Mouse (Mus musculus): Measurements from ENCODE around the gene Exoc2. TPM values are rescaled to one million over a fixed set of nuclear protein-coding genes. Genes with fewer than 3 reads are reported as not detected.
A peak's percentile ranks its signal among the peaks of the same experiment; 100 is the strongest.

Gene Exoc2
- 10 to 100 TPM; 13.1 to 17.2 (median 15.6) TPM for total RNA-seq (2022)

DNA sequence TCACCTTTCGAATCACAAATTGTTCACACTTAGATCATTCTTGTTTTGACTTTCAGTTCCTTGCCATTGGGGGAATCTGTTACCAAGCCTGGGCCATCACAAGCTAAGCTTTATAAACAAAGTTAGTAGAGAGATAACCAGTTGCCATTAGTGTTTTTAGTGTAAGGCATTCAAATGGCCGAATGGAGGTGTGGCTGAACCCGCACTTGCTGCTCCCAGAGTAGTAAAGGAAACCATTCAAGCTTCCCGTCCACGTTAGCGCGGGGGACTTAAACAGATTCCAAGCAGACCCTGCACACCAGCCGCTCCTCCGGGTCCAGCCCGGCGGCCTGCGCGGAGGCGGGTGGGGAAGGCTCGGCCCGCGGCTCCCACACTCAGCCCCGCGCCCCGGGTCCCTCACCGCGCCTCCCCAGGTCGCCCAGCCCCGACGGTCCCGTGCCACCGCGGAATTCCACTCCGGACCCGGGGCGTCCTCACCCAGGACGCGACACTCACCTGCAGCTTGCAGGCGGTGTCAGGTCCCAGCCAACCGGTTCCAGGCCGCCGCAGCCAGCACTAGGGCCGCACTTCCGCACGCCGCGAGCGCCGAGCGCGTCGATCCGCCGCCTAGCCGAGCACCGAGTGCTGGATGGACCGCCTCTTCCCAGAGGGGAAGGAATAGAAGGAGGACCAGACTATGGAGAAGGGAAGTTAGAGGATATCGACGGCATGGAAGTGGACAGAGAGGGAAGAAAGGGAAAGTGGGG, at the start of gene Exoc2, which contains the start of gene Gm5447:
TSS of gene Exoc2 (minus strand) at position 593 of the 746 bp plus-strand sequence.
TSS of gene Gm5447 (plus strand) at position 704 of the 746 bp plus-strand sequence.
- peak; percentile 80 for DNase-seq (ENCODE audit: low spot score)

DNA sequence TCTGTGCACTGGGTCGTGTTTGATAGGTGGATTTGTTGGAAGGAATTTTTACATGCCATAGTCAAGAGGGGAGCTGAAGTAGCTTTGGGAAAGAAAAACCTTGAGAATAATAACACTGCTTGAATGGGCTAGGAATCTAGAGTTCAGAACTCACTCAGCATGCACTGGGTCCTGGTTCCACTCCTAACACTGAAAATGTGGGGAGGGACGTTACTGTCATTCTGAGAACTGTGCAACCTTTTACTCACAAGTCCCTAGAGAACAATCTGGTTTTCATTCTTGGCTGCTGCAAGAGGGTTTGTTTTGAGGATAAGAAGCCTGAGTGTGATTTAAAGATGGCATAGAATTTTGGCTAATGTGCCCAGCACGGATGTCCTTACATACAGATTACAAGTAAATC, 49.8 kb upstream of the Exoc2 start:
- DNase-seq (ENCODE audit: low spot score): no peak

DNA sequence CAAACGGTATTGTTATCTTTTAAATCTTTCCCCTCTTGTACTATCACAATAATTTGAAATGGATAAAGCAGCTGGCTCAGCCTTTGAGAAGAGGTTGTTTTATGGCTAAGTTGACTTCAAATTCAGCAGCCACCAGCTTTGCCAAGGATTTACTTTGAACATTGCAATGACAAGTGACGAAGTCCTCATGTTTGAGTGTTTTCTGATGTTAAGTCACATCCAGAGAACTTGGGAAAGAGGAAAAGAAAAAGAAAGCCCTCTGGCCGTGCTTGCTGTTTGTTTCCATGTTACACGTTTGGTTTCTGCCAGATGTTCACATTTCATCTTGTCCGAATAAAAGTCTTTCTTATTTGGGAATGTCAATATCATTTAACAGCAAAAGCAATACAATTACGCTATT, 48.0 kb upstream of the Exoc2 start:
- DNase-seq (ENCODE audit: low spot score): no peak

DNA sequence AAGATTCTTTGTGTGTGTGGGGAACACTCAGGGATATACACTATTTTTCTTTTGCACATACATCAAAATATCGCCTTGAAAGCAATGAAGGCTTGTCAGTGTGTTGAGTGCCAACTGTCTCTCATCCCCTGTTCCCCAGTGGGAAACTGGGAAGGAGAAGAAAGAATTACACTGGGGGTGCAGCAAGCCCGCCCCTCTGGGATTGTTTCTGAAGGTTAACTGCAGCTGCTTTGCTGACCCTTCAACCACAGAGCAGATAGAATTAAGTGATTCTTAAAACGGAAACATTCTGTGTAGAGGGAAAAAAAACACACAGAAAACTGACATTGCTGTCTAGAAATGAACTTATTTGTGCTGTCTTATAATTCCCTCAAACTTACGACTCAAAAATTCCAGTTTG, 47.6 kb upstream of the Exoc2 start:
- no peak for DNase-seq (ENCODE audit: low spot score)

DNA sequence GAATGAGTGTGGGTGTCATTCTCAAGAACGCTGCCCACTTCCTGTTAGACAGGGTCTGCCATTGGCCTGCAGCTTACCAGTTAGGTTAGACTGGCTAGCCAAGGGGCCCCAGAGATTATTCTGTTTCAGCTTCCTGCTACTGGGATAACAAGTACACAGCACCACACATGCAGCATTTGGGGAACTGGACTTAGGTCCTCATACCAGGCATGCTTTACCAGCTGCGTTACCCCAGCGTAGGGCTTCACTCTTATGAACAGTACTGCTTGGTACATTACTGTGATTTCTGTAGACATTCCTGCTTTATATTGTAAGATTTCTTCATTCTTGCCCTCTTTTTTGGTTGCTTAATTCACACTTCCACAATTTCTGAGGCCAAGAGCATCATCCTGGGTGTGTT, 43.7 kb upstream of the Exoc2 start:
- no peak for DNase-seq (ENCODE audit: low spot score)

DNA sequence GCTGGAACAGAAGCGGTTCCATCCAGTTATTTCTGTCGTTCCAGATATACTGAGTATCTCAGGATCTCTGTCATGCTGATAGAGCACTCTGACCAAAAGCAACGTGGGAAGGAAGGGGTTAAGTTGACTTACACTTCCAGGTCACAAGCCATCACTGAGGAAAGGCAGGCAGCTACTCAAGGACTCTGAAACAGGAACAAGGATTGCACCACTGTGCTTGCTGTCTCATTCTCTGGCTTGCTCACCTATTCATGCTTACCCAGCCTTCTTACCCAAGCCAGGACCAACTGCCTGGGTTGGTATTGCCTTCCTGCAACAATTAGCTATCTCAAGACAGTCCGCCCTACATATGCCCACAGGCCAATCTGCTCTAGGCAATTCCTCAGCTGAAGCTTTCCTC, 31.1 kb upstream of the Exoc2 start:
- no peak for DNase-seq (ENCODE audit: low spot score)

DNA sequence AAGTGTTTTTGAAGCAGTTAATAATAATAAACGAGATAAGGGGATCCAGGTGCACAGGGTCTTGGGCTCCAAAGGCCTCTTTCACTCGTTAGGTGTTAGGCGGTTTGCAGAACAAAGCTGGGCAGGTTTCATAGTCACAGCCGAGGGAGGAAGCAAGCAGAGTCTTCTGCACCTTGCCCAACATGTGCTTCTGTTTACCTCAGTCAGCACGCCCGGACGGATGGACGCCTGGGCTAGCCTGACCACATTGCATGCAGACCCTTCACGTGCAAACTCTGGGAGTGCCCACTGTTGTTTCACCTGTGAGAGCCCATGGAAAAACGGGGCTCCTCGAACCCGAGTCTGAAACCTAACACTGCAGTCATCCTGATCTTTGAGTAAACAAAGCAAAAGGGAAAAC, 30.6 kb upstream of the Exoc2 start:
- DNase-seq (ENCODE audit: low spot score): no peak

DNA sequence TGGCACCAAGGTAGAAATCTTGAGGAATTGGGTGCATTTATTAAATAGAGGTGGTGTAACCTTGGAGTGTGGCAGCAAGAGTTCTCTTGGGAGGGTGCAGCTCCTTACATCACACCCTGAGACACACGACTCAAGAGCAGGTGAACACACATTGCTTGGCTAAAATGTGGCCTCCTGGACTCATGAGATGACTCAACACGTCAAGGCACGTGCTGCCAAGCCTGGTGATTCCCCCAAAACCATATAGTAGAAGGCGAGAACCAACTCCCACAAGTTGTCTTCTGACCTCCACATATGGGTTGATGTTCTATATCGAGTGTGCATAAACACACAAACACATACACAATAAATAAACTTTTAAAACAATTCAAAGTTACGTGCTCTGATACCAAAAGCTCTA, 25.9 kb upstream of the Exoc2 start:
- no peak for DNase-seq (ENCODE audit: low spot score)

DNA sequence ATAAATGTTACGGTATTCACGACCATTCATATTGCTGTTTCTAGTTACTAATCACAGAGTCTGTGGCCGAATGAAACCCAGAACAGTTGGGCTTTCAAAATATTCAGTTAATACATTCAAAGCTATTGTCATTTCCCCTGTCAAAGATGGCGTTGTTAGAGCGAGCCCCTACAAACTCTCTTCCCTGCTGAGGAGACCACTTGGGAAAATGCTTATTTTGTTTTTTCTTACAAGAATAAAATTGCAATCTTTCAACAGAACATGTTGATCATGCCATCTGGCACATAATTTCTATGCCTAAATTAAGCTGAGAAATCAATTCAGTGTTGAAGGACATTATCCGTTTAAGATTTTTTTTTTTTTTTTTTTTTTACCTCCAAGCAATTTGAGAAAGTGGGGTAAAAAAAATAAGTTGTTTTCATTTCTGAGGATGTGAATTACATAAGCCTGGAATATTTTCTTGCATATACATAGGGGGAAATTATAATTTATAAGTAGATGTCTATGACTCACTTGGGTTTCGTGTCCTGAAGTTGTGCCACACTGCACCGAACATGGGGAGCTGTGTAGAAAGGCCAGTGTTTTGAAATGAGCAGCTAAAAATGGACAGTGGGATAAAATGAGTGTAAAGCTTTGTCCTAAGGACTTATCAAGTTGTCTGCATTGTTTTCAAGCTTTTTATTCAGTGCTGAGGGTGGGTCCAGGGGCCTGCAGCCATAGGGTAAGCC, 23.8 kb upstream of the Exoc2 start:
- DNase-seq (ENCODE audit: low spot score): no peak

DNA sequence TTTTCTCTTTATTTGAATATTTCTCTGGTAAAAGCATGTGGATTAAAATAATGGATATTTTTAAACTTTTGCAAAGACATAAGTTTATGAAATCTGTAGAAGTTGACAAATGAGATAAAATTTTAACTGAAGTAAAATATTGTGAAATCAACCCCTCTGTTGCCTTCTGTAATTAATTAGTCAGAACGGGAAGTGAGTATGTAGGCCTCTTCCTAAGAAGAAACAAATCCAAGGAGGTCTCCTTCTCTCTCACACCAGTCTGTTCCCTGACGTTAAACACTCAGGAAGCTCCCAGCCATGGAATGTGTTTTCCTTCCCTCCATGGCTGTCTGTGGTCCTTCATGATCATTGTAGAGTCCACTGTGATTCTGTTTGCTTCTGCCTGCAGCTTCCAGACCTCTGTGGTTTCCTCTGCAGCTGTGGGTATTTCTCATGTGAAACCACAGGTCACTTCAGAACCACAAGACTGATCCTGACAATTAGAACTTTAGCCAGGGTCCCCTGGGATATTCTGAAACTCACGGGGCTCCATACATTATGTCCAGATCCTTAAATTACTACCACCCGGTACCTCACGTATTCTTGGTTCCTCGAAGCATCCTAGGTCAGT, 20.5 kb upstream of the Exoc2 start:
- no peak for DNase-seq (ENCODE audit: low spot score)

DNA sequence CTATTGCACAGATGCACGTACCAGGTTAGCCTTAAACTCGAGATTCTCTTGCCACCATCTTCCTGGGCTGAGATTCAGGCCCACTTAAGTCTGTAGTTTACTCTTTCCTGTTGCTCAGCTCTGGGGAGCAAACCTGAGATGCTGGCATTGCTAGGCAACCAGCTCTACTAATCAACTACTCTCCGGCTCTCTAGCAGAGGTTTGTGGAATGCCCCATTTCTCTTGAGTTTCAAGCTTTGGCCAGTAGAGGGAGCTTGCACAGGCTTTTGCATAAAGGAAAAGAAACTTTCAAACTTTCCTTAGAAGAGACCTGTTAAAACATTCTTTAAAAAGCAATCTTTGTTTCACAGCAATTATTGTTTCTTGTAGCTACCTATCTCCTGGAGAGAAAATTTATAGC, 19.9 kb upstream of the Exoc2 start:
- DNase-seq (ENCODE audit: low spot score): peak; percentile 52

DNA sequence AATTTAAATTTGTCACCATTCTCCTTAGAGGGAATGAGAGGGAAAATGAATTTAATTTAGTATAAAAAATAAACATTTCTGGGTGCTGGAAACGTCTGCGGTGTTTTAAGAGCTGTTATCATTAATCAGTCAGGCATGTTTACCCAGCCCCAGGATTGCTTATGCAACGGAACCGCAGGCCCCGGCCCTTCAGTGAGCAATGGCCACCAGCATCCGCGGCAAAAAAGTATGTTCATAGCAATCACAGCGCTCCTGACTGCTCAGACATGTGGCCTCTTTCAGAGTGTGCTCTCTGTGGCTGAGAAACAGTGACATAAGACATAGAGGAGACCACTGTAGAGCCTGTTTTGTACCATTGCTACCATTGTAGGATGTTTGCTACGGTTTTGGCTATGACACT, 16.3 kb upstream of the Exoc2 start:
- no peak for DNase-seq (ENCODE audit: low spot score)

DNA sequence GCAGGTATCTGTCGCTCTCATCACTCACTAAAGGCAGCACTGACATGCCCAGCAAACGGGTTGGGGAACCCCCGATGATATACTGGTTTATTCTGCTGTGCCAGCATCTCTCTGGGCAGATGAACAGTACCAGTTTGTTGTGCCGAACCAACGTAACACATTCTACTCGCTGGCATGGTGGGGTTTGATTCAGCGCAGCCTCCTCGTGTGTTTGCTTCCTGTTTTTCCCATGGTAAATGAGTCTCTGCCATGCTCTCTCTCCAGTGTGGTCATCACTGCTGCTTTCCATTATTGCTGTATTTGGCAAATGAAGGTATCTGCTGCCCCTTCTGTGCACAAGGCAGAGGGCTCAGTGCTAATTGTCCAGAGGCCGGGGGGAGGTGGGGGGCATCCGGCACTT, 15.8 kb upstream of the Exoc2 start:
- DNase-seq (ENCODE audit: low spot score): no peak

DNA sequence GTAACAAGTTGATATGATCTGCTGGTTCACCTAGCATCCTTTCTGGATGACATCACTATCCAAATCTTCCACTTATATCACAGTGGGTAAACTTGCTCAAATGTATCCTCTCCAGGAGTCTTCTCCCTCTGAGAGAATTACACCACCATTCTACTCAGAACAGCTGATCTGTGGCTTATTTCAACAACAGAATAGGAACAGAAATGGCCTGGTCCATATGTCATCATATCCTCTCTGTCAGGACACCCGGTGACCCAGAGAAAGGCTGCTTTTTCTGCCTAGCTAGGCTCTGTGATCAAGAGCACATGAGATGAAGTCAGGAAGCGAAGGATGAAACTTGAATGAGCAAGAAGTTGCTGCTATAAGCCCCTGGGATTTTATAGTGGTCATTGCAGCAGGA, 13.8 kb upstream of the Exoc2 start:
- DNase-seq (ENCODE audit: low spot score): no peak

DNA sequence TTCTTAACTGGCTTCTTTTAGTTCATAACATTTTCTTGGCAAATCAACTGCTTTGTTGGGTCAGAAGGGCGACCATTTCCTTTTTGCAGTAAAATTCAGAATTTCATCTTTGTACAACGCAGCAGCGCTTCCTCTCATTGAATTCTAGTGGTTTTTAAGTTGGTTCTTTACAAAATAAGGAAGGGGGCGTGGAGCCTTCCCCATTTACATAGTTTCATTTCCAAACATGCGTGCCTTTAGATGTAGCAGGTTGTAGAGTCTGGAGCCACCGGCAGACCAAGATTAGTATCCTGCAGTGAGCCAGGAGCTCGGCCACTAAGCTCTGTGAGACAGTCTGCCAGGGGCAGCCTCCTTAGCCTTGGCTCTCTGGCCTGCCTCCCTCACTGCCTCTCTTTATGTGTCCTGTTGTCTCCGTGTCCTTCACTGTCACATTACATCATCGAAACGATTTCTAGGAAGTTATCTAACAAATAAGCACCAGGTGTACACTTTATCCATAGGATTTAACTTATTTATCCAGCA, 13.1 kb upstream of the Exoc2 start:
- DNase-seq (ENCODE audit: low spot score): peak; percentile 15

DNA sequence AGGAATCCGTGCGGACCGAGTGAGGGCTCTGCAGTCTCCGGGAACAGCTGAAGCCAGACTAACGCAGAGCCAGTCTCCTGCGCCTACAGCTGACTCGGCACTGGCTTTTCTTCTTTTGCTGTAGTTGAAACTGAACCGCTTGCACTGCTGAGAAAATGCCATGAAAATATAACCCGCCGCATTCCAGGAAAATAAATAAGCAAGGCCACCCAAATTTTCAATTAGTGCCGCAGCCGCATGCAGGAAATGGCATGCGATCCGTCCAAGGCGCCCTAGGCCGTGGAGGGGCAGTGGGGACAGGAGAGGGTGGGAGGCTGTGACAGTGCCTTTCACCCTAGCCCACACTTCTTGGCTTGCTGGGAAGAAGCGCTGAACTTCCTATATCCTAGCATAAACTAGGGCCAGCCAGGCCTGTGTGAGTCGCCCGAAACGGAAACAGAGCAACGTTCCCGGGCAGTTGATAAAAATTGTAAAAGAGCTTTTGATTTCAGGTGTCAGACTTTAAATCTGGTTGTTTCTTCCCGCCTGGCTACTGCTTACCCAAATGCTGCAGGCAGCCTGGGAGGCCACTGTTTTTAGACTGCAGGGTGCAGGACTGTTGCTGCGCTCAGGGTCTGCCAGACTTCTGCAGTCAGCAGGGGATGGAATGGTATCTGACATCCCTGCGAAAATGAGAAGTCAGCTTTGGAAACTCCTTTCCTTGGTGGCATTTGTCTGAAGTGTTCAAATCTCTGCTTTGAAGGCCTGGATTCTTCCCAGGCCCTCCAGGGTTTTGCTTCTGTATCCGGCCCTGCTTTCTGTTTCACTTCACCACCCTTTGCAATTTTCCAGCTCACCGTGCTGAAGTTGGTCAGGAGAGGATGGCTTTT, 11.9 kb upstream of the Exoc2 start:
- DNase-seq (ENCODE audit: low spot score): peak; percentile 58

DNA sequence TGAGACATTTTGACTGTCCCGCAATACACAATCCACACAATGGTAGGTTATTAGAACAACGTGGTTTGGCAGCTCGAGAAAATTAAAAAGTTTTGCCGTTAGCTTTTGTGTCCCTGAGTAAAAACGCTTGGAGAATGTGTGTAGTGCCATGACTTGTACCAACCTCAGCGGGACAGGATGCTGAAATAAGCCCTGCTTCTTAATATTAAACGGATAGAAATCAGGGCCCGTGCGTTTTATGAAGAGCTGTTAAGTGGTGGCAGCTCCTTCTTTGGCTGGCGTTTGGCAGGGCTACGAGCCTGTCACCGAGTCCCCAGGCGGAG, 11.3 kb upstream of the Exoc2 start:
- DNase-seq (ENCODE audit: low spot score): peak; percentile 50

DNA sequence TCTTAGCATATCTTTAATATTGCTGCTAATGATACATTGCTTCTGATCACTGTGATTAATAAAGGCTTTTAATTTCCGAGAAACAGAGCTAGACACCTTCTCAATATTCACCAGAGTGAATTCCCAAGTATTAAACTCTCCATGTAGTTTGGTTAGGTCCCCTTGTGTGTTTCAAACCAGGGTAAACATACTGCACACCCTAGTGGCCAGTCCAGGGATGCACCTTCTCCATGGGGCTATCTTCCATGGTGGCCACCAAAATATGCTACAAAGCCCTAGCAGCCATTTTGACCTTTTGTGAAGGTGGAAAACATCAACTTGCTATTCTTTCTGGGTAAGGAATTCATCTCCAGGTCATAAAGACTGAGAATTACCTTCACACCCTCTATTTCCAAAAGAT, 7.8 kb upstream of the Exoc2 start:
- peak; percentile 58 for DNase-seq (ENCODE audit: low spot score)

DNA sequence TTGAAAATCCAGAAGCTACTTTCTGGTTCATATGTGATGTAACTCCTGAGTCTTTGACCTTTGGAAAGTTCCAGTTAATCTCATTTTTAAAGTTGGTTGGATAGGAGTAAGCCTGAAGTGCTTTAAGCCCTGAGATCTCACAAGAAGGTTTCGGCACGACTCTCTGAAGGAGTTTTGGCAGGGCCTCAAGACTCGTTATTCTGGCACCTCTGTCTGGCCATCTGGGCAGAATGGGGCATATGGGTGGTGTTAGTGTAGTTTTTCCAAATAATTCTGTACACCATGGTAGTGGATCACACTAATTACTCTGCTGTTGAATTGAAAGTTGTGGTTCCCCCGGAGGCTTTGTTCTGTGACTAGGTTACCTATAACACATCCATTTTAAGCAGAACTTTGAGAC, 4.3 kb upstream of the Exoc2 start:
- no peak for DNase-seq (ENCODE audit: low spot score)

DNA sequence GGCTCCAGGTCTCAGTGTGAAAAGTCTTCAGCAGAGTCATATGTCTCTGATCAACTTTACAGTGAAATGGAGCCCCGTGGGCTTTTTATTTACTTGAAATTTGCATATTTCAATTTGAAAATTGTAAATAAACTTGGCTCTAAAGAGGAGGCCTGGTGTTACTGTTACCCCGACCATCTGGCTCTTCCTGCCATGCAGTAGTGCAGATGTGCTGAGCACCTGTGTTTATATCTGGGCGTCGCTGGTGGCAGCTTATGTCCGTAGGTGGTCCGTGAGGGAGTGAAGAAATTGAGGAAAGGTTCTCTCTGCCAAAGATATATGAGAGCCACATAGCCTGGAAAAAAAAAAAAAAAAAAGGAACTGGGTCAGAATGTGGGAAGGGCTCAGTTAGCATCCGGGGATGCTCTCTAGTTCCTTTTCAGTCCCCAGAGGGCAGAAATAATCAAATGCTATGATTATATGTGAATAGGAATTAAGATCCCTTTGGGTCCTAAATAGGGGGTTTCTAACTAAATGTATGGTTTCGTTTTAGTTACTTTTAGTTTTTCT, 2.7 kb upstream of the Exoc2 start:
- no peak for DNase-seq (ENCODE audit: low spot score)

DNA sequence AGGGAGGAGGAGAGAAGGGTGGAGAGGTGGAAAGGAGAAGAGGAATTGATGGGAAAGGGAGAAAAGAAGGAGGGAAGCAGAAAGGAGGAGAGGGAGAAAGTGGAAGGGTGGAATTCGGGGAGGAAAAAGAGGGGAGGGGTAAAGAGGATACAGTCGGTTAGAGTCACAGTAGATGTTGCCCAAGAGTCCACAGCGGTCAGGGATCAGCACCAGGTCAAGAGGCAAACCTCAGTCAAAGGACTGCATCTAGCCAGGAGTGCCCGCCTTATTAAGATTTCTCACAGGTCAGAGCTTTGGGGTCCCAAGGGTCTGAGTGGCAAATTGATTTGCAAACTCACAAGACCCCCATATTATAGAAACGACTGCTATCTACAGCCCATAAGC, 346 bp upstream of the Exoc2 start:
- DNase-seq (ENCODE audit: low spot score): no peak

DNA sequence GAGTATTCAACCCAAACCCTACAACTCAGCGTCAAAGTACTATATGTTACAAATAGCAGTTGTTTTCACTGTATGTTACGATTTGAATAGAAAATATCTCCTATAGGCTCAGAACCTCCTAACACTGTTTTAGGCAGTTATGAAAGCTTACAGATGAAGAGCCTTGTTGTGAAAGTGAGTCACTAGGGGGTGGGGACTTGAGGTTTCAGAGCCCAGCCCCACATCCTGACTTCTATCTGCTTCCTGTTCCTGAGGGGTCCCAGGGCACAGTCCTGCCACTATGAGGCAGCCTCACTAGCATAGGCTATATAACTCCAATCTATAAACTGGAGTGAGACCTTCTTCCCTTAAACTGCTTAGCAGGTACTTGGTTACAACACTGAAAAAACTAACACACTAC, 1.8 kb downstream of the Exoc2 start:
- no peak for DNase-seq (ENCODE audit: low spot score)
